Mouse (Mus musculus): ENCODE measurements around the gene Rabgef1.

The Rabgef1 gene

DNA sequence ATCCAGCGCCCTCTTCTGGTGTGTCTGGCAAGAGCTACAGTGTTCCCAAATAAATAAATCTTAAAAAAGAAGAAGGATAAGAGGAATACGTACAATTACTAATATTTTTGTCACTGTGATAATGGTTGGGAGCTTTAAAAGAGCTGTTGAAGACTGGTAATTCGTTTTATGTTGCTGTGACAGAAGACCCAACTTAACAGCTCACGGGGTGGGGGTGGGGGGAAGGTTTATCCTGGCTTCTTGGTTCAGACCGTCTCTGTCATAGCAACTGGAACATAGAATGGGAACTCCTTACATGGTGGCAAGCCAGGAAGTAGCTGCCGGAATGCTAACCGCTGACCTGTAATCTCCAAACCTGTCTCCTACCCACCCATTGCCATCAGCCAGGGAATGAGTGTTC, 45.2 kb downstream of the Rabgef1 start, which contains the start of gene Tmem248:
TSS of gene Tmem248 (plus strand) at position 301 of the 400 bp plus-strand sequence.
- DNase-seq (ENCODE audit: low spot score): no peak

DNA sequence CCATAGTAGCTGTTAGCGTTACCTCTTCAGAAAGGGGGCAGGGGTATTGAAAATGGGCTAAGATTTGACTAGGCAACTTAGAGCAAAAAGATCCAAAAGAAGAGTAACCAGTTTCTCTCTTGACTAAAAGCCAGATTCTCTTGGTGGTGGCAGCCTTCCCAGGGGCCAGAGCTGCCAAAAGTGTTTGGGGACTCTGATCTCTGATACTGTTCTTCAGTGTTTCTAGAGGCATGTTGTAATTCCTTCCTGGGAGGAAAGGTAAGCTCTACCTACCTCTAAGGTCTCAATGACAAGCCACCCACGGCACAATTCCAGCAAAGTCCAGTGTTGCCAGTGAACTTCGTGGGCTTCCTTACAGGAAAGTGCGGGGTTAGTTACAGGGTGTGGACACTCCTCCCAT, 45.8 kb downstream of the Rabgef1 start:
- DNase-seq (ENCODE audit: low spot score): no peak

DNA sequence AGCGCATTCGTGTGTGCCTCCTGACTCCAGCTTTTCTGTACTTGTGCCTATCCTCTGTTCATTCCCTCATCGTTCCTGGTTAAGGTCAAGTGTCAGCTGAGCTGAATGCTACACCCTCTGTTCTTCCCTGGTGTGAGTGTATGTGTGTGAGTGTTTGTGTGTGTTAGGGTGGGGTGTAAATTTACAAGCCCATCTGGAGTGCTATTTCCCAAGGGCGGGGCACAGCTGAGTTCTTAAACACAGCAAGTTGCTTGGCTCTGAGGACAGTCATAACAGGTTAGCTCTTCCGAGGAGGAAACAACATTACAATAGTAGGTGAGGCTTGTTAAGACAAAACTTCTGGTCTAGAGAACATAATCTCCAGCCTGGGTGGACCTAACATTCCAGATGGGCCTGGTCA, 46.7 kb downstream of the Rabgef1 start:
- DNase-seq (ENCODE audit: low spot score): no peak

DNA sequence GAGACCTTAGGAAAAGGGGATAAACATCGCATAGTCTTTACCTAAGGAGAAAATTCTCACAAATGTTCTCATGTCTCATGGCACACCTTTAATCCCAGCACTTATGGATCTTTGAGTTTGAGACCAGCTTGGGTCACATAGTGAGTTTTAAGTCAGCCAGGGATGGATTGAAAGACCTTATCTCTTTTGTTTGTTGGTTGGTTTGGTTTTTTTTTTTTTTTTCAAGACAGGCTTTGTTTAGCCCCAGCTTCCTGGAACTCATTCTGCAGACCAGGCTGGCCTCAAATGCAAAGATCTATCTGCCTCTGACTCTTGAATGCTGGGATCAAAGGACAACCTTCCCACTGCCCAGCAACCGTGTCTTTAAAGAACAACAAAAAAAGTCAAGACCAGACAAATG, 49.7 kb downstream of the Rabgef1 start:
- DNase-seq (ENCODE audit: low spot score): no peak

DNA sequence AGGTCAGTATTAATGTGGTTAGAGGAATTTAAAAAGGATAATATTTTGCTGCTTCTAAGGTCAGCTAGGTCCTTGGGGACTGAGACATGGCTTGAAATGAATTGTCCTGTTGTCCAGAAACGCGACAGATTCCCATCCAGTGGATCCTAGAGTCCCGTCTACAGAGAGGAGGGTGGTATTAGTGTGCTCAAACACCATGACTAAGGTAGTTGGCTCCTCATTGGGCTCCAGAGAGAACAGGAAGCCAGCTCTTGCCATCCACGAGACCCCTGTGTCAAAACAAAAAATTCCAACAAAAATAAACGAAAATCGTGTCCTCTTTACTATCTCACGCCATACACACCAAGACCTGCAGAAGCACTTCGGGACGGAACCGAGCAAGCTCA, 50.2 kb downstream of the Rabgef1 start:
- DNase-seq (ENCODE audit: low spot score): peak; percentile 47

DNA sequence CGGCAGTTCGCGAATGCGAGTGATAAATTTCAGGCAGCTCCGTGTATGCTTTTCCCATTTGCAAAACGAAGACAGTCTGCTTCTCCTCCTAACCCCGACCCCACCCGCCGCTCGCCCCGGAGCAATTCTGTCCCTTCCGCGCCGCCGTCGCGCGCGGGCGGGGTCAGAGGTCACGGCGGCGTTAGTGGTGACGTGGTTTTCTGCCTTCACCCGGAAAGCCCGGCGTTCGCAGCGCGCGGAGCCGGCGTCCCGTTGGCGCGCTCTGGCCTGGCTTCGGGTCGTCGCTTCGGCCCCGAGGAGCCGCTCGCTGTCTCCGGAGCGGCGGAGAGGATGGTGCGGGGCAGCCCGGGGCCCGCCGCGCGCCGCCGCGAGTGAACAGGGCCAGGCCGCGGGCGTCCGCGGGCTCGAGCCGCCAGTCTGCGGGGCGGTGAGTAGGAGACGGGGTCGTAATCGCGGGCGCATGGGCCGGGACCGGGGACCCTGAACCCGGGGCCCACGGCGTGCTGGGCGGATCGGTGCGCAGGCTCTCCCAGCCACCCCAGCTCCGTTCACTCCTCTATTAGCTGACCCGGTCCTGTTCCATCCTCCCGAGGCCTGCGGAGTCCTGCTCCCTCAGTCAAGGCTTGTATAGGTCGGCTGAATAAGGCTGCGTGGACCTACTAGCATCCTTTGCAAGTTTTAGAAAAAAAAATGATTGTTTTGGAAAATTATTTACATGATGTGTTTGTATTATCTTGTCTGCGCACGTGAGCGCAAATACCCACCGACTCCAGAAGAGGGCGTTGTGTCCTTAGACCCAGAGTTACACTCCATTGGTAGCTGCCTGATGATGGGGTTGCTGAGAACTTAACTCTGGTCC, 50.8 kb downstream of the Rabgef1 start:
- DNase-seq (ENCODE audit: low spot score): peak; percentile 90

DNA sequence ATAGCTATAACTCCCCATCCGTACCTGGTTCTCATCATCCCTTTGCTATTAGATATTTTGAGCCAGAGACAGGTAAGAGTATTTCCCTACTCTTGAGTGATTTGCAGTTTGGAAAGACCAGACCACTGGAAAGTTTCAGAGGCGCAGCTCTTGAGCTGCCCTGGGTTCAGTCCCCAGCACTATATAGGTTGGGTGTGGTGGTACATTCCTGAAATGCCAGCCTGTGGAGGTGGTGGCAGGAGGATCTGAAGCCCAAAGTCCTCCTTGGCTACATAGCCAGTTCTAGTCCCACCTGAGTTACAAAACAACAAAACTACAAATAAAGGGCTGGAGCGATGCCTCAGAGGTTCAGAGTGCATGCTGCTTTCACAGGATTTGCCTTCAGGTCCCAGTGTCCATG, 55.2 kb downstream of the Rabgef1 start:
- no peak for DNase-seq (ENCODE audit: low spot score)

DNA sequence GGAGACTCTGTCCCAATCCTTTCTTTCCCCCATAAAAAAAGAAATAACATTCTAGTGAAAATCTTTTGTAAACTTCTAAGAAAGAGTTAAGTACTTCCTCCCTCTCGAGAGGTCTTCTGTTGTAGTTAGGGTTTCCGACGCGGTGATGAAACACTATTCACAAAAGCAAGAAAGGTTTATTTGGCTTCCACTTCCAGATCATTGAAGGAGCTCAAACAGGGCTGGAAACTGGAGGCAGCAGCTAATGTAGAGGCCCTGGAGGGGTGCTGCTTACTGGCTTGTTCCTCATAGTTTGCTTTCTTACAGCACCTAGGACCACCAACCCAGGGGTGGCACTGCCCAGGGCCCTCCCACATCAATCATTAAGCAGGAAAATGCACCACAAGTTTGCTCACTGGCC, 56.5 kb downstream of the Rabgef1 start:
- DNase-seq (ENCODE audit: low spot score): no peak

DNA sequence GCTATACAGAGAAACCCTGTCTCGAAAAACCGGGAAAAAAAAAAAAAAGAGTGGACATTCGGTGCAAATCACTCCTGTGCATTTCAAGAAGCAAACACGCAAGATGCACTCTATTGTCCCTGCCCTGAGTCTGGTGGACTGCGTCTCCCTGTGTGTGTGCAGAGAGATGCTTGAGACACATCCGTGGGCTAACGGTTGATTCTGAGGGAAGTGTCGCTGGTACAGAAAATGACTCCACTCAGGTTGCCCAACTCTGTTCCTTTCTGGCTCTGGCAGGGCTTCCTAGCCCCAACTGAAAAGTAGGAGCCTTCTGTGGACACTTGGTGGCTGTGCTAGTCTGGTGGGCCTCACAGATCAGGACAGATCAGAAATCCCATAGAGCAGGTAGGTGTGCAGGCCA, 64.7 kb downstream of the Rabgef1 start:
- DNase-seq (ENCODE audit: low spot score): no peak

DNA sequence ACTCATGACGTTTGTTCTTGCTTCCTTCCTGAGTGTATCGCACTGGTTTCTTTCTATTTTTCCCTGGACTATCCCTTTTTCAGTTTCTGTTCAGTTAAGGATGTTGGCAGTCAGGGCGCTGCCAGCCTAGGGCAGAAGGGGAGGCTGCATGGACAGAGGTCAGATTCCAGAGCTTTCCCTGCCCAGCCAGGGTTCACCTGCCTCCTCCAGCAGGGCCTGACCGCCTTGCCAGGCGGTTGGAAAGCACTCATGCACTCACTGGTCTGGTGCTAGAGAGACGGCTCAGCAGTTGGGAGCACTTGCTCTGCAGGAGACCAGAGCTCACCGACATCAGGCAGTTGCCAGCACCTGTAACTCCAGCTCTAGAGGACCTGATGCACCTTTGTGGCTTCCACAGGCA, 67.6 kb downstream of the Rabgef1 start:
- DNase-seq (ENCODE audit: low spot score): no peak

DNA sequence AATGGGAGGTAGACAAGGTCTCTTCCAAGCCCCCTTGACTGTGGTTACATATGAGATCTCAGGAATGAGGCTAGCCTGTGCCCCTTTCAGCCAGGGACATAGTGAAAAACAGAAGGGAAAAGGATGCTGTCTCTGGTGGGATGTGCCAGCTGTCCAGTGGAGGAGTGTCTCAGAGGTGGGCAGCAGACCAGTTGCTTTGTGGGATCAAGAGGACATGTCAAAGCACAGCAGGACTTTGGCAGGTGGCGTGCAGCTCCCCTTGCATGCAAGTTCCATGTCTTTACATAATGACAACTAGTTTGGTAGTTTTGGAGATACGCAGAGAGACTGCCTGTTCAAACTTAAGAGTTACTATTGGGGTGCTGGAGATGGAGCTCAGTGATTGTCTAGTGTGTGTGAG, 68.3 kb downstream of the Rabgef1 start:
- DNase-seq (ENCODE audit: low spot score): no peak

DNA sequence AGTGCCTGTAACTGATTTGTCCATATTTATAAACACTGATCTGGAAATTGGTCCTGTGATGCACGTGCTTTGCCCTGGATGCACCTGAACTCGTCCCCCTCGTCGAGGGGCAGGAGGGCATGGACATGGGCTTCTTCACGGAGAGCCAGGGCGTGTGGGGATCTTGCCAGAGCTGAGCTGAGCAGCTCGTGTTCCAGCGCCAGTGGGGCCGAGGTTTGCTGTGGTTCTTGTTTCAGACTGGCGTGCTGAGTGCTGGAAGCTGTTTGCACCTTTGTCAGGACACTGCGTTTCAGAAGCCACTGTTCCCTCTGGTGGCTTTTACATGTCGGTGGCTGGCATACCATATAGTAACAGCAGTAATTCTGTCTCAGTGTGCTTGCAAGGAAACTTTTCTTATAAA, 69.8 kb downstream of the Rabgef1 start:
- no peak for DNase-seq (ENCODE audit: low spot score)

DNA sequence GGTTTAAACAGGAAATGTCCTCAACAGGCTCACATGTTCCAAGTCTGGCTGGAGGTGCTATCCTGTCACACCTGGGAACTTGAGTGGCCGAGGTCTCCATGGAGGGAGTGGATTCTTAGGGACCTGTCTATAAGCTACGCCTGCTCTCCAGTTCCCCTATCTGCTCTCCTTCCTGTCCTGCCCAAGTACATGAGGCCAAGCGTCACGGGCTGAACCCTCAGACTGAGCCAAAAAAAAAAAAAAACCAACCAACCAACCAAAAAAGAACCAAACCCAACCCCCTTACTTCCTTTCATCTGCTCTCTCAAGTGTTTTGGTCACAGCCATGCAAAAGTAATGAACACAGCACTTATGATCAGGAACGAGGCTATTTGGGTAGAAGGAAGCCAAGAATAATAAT, 76.2 kb downstream of the Rabgef1 start:
- no peak for DNase-seq (ENCODE audit: low spot score)

DNA sequence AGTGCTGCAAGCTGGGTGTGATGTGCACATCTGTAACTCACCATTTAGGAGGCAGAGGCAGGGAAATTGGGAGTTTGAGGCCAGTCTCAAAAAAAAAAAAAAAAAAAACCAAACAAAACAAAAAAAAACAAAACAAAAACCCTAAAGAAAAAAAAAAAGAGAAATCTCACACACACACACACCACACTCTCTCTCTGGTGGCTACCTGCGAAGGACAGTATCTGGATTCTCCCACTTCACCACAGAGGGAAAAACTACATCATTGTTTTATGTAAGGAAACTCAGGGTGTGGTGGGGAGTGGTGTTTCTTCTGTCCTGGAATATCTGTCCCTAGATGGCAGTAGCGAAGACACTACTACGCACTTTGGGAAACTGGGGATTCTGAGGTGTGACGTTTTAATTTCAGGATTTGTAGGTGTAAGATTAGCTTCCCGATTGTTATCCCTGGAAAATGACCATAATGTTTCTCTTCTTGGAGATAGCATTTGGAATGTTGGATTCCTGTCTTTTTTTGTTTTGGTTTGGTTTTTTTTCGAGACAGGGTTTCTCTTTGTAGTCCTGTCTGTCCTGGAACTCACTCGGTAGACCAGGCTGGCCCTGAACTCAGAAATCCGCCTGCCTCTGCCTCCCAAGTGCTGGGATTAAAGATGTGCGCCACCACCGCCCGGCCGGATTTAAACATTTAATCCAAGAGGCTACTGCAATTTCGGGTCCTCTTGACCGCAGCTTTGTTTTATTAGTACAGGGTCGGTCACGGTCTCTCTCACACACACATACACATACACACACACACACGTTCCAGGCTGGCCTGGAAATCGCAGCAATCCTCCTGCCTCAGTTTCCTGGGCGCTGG, 82.8 kb downstream of the Rabgef1 start:
- DNase-seq (ENCODE audit: low spot score): peak; percentile 71

DNA sequence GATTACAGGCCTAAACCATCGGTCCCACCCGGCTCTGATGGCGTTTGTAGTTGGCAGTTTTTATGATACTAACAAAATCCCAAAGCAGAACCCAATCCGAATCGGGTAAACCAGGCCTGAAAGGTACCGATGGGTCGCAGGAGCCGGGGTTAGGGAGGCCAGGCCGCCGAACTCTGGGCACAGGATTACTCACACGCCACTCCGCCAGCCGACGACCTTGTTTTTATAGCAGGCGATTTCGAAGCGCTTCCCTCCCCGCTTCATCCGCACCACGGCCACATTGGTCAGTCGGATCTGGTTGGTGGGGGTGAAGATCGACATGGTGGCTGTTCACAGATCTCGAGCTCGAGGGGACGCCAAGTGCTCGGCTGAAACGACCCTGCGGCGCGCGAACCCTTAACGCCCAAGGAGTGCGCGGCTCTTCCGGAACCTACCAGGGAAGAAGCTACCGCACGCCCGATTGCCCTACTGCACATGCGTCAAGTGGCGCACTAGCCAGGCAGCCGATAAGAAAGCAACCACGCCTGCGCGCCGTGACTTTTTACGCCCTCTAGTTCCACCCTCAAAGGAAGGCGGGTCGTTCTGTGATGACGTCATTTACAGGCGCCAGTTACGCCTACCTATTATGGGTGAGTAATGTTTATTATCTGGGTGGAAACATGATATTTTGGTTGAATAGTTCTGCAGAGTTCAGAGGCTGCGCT, 83.6 kb downstream of the Rabgef1 start, which contains the start of the genes Sbds and Tyw1:
TSS of gene Sbds (minus strand) at position 514 of the 704 bp plus-strand sequence.
TSS of gene Tyw1 (plus strand) at position 603 of the 704 bp plus-strand sequence.
- DNase-seq (ENCODE audit: low spot score): peak; percentile 99

DNA sequence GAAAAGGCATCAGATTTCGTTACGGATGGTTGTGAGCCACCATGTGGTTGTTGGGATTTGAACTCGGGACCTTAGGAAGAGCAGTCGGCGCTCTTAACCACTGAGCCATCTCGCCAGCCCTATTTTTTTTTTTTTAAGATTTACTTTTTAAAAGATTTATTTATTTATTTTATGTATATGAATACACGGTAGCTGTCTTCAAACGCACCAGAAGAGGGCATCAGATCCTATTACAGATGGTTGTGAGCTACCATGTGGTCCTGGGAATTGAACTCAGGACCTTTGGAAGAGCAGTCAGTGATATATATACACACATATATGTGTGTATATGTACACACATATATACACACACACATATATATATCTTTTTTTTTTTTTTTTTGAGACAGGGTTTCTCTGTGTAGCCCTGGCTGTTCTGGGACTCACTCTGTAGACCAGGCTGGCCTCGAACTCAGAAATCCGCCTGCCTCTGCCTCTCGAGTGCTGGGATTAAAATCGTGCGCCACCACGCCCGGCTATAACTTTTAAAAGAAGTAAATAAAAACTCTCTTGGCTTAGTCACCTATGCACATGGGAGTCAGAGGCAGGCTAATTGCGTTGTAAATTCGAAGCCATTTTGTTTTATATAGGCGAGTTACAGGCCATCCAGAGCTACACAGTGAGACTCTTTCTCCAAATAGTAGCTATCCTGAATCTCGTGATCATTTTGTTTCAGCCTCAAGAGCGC, 84.4 kb downstream of the Rabgef1 start:
- DNase-seq (ENCODE audit: low spot score): peak; percentile 21

DNA sequence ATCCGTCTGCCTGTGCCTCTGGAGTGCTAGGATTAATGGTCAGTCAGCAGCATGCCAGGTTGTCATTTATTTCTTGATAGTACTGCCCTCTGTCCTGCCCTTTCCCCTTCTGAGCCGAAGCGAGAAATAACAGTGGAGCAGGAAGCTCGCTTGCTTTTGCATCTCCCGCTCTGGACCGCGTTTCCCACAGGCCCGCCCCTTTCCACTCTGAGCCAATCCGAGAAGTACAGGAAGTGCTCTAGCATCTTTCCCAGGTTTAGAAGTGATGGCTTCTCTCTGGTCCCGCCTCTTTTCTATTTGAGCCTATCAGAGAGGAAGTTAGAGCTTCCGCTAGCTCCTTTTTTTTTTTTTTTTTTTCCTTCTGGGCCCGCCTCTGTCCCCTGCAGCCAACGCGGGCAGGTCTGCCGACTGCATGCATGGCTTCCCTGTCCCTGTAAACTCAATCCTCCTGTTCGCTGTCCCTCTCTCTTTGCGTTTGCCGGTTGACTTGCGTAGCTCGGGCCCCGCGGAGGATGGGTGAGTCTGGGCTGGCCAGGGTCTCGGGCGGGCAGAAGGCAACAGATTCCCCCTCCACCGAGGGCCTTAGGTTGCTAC, 85.2 kb downstream of the Rabgef1 start:
- peak; percentile 98 for DNase-seq (ENCODE audit: low spot score)

DNA sequence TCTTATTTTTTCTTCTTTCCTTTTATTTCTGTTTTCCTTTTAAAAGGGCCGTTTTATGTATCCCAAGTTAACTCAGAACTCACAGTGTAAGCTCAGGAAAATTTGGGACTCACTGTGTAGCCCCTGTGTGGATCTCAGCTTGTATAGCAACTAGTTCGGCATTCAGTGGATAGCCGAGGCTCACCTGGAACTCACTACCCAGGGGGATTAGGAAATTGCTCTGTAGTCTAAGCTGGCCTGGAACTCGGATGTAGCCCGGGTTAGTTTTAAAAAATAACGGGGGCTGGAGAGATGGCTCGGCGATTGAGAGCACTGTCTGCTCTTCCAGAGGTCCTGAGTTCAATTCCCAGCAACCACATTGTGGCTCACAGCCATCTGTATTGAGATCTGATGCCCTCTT, 85.7 kb downstream of the Rabgef1 start:
- DNase-seq (ENCODE audit: low spot score): no peak

DNA sequence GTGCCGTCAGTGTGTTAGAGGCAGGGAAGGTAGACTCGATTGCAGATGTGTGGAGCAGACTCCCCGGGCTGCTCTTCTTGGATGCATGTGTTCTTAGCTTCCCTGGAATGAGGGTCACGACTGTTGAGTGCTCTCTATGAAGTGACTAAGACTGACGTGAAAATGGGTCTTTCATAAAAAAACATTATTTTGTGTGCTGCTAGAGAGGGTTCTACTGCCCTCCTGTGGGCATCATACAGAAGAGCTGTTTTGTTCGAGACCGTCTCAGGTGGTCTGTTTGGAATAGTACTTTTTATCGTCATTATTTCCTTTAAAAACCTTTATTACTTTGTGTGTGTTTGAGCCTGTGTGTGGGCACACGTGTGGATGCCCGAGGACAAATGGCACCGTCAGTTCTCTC, 91.9 kb downstream of the Rabgef1 start:
- DNase-seq (ENCODE audit: low spot score): no peak
